Mouse (Mus musculus) G1E (cell line): ENCODE results near the gene Nap1l4.

Source experiments
- CTCF ChIP-seq: IDR thresholded peaks from 2 replicates; pipeline ENCODE4 v1.5.1; 2012; ENCODE audit warnings: low read depth, low read length, inconsistent platforms, mixed read lengths
- GATA1 ChIP-seq: IDR thresholded peaks from 2 replicates; pipeline ENCODE4 v1.6.1; 2012; ENCODE audit warnings: borderline replicate concordance, low read length, inconsistent platforms, mixed read lengths
- GATA2 ChIP-seq: IDR thresholded peaks from 2 replicates; pipeline ENCODE4 v1.6.1; 2012; ENCODE audit warnings: low read depth, low read length, inconsistent platforms, borderline replicate concordance
- POLR2AphosphoS5 ChIP-seq: IDR thresholded peaks from 2 replicates; pipeline ENCODE4 v1.6.1; 2012; ENCODE audit warnings: low read depth, low read length, inconsistent platforms; ENCODE audit not compliant: insufficient replicate concordance
- TAL1 ChIP-seq: conservative IDR thresholded peaks from 2 replicates; pipeline ENCODE4 v1.6.1; 2012; ENCODE audit warnings: low read depth, low read length, inconsistent platforms, mixed read lengths

DNA sequence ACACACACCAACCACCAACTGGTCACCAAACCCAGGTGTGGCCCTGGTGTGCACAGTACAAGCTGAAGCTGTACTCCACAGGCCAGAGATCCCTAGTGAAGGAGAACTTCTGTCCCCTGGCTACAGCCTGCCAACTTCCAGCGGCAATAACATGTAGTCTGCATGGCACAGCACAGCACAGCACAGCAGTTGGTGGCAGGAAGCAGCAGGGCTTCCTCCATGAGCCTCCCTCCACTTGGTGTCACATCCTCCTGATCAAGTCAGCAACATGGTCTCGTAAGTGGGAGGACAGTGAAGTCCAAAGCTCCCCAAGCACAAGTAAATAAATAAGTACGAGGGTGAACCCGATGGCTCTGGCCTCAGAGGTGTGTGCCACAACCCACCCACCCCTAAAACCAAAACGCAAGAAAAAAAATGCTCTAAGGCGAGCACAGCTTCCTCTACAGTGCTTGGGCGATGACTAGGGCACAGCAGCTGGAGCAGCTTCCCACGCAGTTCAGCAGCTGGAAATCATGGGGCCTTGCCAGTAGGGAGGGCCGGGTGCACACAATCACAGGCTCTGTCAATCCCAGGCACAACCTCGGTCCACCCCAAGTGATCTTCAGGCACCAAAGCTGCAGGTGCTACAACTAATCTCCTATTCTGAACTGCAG, 35.0 kb downstream of the Nap1l4 start:
- TF ChIP-seq CTCF (no peak), GATA1 (no peak), POLR2AphosphoS5 (no peak), GATA2 (no peak), TAL1 (no peak)
